In the genomic region with DNA sequence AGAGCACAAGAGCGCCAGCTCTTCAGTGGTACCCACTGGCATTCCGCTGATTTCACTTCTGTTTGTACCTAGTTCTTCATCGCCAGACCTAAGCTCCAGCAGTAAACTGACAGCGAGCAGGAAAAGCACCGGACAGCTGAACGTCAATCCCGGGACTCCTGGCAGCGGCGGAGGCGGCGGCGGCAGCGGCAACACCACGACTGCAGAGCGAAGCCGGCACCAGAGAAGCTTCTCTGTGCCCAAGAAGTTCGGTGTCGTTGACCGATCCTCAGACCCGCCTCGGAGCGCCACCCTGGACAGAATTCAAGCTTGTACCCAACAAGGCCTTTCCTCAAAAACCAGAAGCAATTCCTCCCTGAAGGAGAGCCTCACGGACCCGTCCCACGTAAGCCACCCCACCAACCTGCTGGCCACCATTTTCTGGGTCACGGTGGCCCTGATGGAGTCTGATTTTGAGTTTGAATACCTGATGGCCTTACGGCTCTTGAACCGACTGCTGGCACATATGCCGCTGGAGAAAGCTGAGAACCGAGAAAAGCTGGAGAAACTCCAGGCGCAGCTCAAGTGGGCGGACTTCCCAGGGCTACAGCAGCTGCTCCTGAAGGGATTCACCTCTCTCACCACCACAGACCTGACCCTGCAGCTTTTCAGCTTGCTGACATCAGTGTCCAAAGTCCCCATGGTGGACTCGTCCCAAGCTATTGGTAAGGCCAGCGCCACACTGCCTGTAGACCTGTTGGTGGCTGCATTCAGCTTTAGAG, we compare ENCODE assay signal across 9 mouse cellular contexts.
DNase-seq lines count a peak whose midpoint lies in the region; ATAC-seq lines count a peak whose summit lies in the region.
"Had no signal": no experiment of that assay in that cellular context is flagged by ENCODE, and none has a peak within 500 bp of the region (broad histone marks: within the 10 kb centered on the region; RNA-seq: fewer than 3 reads in every experiment).

No protein-coding gene starts in this region.

- no peaks in the 10 kb centered on the region for H3K36me3 ChIP-seq in hindbrain, embryonic 11.5 days (ENCODE audit: control insufficient read depth, insufficient read depth, low read length)
- peaks cover 79% of the 10 kb centered on the region for H3K36me3 ChIP-seq in neural tube, embryonic 13.5 days

- WGBS in hindbrain, embryonic 11.5 days, result 27% methylated on average over 34 of the region's 34 CpGs
- 27% methylated on average over 34 of the region's 34 CpGs for WGBS in neural tube, embryonic 13.5 days

- no peak for ATAC-seq in hindbrain, embryonic 11.5 days (ENCODE audit: low FRiP score)
- ATAC-seq in neural tube, embryonic 13.5 days (ENCODE audit: low read depth), result no peak
- ATAC-seq: Patski had no signal

- intact Hi-C loops in left cerebral cortex, postnatal 14 days (cut with DNase I), result loop anchor here (10.0 kb wide), 1 partner anchor 262 kb away; no protein-coding TSS in a partner anchor
- intact Hi-C loops in left cerebral cortex, postnatal 25 days (cut with DNase I), result no loop called here

- H3K4me3 ChIP-seq in hindbrain, embryonic 11.5 days (ENCODE audit: low read depth, low read length), result peak overlapping the region; percentile 14; the same call in 1 of the 2 replicates
- H3K4me3 ChIP-seq in neural tube, embryonic 13.5 days, result peak overlapping the region; percentile 22

- H3K9me3 ChIP-seq in hindbrain, embryonic 11.5 days (ENCODE audit: control insufficient read depth, low read length), result no peaks in the 10 kb centered on the region
- H3K9me3 ChIP-seq in neural tube, embryonic 13.5 days, result no peaks in the 10 kb centered on the region

- peak; percentile 38 to 53 for DNase-seq in left cerebral cortex, adult 18-20 months (ENCODE audit: low spot score in 2 of 2)
- no peak for DNase-seq in left cerebral cortex, postnatal 14 days (ENCODE audit: low spot score in 2 of 2)
- DNase-seq in embryo, embryonic 11 days, result peak; percentile 40
- peak; percentile 28 for DNase-seq in hindbrain, embryonic 11.5 days (ENCODE audit: low spot score)
- DNase-seq in left cerebral cortex, postnatal 25 days (ENCODE audit: low spot score in 2 of 2), result peak; percentile 33 to 71
- no peak for DNase-seq in thymus, postnatal 25 days
- no peak for DNase-seq in thymus, postnatal 0 days (ENCODE audit: low spot score)

- H3K4me2 ChIP-seq in hindbrain, embryonic 11.5 days (replicated peaks; ENCODE audit: low read depth, low read length), result peak overlapping the region; percentile 39
- peak overlapping the region; percentile 47 for H3K4me2 ChIP-seq in neural tube, embryonic 13.5 days

- no peaks in the 10 kb centered on the region for H3K4me1 ChIP-seq in hindbrain, embryonic 11.5 days (replicated peaks; ENCODE audit: control insufficient read depth, insufficient read depth, low read length)
- H3K4me1 ChIP-seq in neural tube, embryonic 13.5 days (replicated peaks), result no peaks in the 10 kb centered on the region

- no peak overlapping the region for H3K27ac ChIP-seq in hindbrain, embryonic 11.5 days (ENCODE audit: low read depth, low read length)
- H3K27ac ChIP-seq in neural tube, embryonic 13.5 days (replicated peaks), result no peak overlapping the region

- H3K9ac ChIP-seq in hindbrain, embryonic 11.5 days (ENCODE audit: low read depth, low read length), result 0 out of 2 replicates have a peak overlapping the region, but pooled peaks have one; percentile 4
- 0 out of 2 replicates have a peak overlapping the region, but pooled peaks have one; percentile 31 for H3K9ac ChIP-seq in neural tube, embryonic 13.5 days

- H3K27me3 ChIP-seq in hindbrain, embryonic 11.5 days (ENCODE audit: control insufficient read depth, insufficient read depth, low read length), result no peaks in the 10 kb centered on the region
- H3K27me3 ChIP-seq in neural tube, embryonic 13.5 days, result no peaks in the 10 kb centered on the region
- H3K27me3 ChIP-seq: Patski had no signal

Comparison
In these comparisons a context has a peak if more than half of its experiments do, and no peak if none do; other contexts are left out.
1. DNase-seq: peak in left cerebral cortex, adult 18-20 months (2 of 2), embryo, embryonic 11 days (single experiment), hindbrain, embryonic 11.5 days (single experiment) and left cerebral cortex, postnatal 25 days (2 of 2); none in left cerebral cortex, postnatal 14 days (0 of 2), thymus, postnatal 25 days (single experiment) and thymus, postnatal 0 days (single experiment).